Mouse (Mus musculus): ENCODE results near the gene E2f7. TPM values are rescaled to one million over a fixed set of nuclear protein-coding genes. Genes with fewer than 3 reads are reported as not detected.

Gene E2f7
- total RNA-seq, 2 experiments from 2014 or later, result 0.35 to 1.1 TPM

- intact Hi-C loops (cut with DNase I), result no loop called here
- peak; percentile 23 to 50 for DNase-seq (ENCODE audit: low spot score in 2 of 2)
Observed at GRCm38 (mm10) chr10:110769538-110769937, 24.3 kb downstream of the E2f7 start.

- DNase-seq (ENCODE audit: low spot score in 2 of 2), result no peak
- intact Hi-C loops (cut with DNase I), result no loop called here
Observed at GRCm38 (mm10) chr10:110773201-110773600, 28.0 kb downstream of the E2f7 start.

DNA sequence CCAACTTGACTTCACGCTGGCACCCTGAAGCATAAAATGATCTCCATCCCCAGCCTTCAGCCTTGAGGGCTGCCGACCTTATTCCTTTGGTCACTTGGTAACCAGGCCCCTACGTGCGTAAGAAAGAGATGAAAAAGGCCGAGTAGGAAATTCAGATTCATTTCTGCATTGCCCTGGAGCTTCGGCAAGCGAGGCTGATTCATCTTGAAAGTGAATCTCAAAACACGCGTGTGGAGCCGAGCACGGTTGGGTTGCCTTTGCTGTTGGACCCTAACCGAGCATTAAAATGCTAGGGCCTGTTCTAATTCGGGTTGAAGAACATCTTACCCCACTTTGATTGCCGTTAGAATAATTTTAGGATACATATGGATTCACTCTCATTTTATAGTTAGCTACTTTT, 28.6 kb downstream of the E2f7 start:
- intact Hi-C loops (cut with DNase I), result no loop called here
- DNase-seq (ENCODE audit: low spot score in 2 of 2), result no peak

GRCm38 (mm10) chr10:110781772-110782171, 36.5 kb downstream of the E2f7 start:
- intact Hi-C loops (cut with DNase I), result no loop called here
- no peak for DNase-seq (ENCODE audit: low spot score in 2 of 2)

- intact Hi-C loops (cut with DNase I), result no loop called here
- peak in 1 of 2 experiments; percentile 31 for DNase-seq (ENCODE audit: low spot score in 2 of 2)
Observed at GRCm38 (mm10) chr10:110782655-110783054, 37.4 kb downstream of the E2f7 start.

DNA sequence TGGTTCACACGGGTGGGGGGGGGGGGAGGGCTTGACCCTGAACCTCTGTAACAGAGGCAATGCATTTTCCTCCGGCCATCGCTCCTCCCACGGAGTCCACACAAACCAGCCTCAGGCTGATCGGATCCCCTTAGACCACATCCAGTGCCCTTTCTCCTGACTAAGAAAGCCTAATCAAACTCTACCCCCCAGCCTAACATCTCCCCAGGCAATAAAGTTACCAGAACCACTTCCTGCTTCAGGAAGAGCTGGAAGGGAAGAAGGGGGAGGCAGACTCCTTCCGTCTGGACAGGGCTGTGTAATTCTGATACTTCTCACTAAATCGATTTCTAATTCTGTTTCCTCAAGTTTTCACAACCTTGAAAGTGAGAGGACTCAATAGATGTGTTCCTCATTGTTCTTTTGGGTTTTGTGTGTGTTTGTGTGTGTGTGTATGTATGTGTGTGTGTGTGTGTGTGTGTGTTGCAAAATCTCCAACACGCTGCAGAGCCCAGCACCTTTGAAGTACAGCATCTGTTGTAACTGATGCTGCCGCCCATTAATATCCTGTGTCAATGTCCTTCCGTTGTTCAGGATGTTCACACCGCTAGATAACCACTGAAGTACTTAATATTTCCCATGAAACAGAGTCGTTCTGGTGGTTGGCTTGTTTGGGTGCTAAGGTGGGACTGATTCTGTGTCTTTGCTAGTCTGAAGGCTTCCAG, 43.0 kb downstream of the E2f7 start:
- intact Hi-C loops (cut with DNase I), result no loop called here
- DNase-seq (ENCODE audit: low spot score in 2 of 2), result no peak

- no peak for DNase-seq (ENCODE audit: low spot score in 2 of 2)
- intact Hi-C loops (cut with DNase I), result no loop called here
Observed at GRCm38 (mm10) chr10:110789683-110790082, 44.4 kb downstream of the E2f7 start.

- intact Hi-C loops (cut with DNase I), result no loop called here
- no peak for DNase-seq (ENCODE audit: low spot score in 2 of 2)
Observed at GRCm38 (mm10) chr10:110793150-110793787, 48.0 kb downstream of the E2f7 start.

DNA sequence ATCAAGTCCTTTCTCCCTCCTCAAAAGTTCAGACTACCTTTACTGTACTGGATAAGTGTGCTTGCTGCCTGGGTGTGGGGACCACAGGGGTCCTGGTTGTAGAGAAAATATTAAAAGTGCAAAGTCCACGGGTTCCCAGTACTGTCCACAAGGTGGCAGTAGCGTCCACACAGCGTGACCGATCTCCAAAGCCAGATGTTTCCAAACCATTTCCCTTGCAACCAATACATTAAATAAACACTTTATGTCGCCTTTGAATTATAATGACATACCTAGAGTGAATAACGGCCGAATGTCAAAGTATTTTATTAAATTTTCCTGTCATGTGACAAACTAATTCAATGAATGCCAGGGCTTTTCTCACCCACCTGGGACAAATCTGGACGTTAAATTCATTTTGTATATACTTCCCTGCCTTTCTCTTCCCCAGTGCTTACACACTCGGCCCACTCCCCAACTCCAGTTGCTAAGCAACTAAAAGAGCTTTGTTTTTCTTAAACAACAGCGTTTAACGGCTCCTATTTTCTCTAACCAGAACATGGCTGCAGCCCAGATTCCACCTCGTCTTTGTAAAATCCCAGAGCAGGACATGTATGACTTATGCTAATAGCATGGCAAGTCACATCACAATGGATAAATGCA, 49.4 kb downstream of the E2f7 start:
- intact Hi-C loops (cut with DNase I), result loop anchor here (2.0 kb wide), 2 partner anchors 180 to 306 kb away; no protein-coding TSS in a partner anchor
- peak; percentile 39 to 61 for DNase-seq (ENCODE audit: low spot score in 2 of 2)

- intact Hi-C loops (cut with DNase I), result loop anchor here (2.0 kb wide), 2 partner anchors 180 to 306 kb away; no protein-coding TSS in a partner anchor
- DNase-seq (ENCODE audit: low spot score in 2 of 2), result peak in 1 of 2 experiments; percentile 18
Observed at GRCm38 (mm10) chr10:110795206-110795796, 50.1 kb downstream of the E2f7 start.

GRCm38 (mm10) chr10:110801296-110801695, 56.1 kb downstream of the E2f7 start:
- intact Hi-C loops (cut with DNase I), result no loop called here
- no peak for DNase-seq (ENCODE audit: low spot score in 2 of 2)

DNA sequence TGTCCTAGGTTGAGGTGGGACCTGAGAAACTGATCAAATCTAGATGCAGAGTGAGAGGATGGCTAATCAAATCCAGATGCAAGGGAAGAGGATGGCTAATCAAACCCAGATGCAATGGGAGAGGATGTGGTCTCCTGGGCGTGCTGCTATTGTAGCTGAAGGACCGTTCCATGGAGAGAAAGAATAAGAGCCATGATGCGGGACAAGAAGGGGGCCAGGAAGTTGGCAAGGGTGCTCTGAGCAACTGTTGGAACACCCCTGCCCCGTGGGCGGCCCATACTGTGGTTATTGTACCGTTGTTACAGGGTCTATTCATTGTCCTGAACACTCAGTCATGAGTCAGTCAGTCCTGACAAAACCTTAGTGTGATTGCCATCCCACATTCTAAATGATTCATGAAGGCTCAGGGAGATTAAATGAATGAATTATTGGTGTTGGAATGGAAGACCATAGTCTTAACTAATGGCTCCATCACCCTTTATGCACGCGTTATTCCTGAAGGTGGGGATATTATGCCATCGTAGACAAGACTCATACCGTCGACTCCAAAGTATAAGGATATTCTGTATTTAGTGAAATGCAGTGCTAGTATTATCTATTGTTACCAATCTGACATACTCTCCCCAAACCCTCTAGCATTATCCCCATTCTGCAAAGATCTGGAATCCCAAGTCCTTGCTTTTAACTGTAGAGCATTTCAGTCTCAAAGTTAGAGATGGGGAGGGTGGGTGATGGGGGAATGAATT, 59.2 kb downstream of the E2f7 start:
- intact Hi-C loops (cut with DNase I), result no loop called here
- no peak for DNase-seq (ENCODE audit: low spot score in 2 of 2)

GRCm38 (mm10) chr10:110805025-110805740, 59.9 kb downstream of the E2f7 start:
- no peak for DNase-seq (ENCODE audit: low spot score in 2 of 2)
- intact Hi-C loops (cut with DNase I), result no loop called here

- DNase-seq (ENCODE audit: low spot score in 2 of 2), result no peak
- intact Hi-C loops (cut with DNase I), result no loop called here
Observed at GRCm38 (mm10) chr10:110806471-110806870, 61.2 kb downstream of the E2f7 start.

GRCm38 (mm10) chr10:110810528-110810927, 65.3 kb downstream of the E2f7 start:
- DNase-seq (ENCODE audit: low spot score in 2 of 2), result no peak
- intact Hi-C loops (cut with DNase I), result no loop called here

DNA sequence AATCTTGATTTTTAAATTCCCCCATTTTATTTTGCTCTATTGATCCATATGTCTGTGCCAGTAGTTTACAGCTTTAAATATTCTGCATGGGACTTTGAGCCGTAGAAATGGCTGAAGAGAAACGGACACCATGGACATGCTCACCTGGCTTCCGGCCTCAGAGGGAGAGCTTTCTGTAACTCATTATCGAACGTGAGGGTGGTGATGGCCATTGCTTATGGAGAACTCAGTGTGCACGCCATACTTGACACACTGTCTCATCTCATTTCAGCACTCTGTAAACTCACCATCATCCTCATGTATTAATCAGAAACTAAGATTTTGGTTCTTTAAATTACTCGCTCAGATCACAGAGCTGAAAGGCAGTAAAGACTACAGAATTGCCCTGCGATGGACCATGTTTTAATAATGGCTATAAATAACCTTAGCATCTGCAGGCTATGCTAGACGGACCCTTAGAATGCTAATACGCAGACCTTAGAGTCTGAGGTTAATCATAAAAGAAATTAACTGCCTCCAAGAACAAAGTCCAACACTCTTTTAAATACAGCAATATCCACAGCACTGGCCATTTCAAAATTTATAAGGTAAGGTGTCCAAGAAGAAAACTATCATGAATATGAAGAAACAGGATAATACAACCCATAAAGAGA, 66.1 kb downstream of the E2f7 start:
- no peak for DNase-seq (ENCODE audit: low spot score in 2 of 2)
- intact Hi-C loops (cut with DNase I), result no loop called here

- DNase-seq (ENCODE audit: low spot score in 2 of 2), result no peak
- intact Hi-C loops (cut with DNase I), result no loop called here
Observed at GRCm38 (mm10) chr10:110811862-110812225, 66.6 kb downstream of the E2f7 start.

- intact Hi-C loops (cut with DNase I), result no loop called here
- no peak for DNase-seq (ENCODE audit: low spot score in 2 of 2)
Observed at GRCm38 (mm10) chr10:110821139-110821538, 75.9 kb downstream of the E2f7 start.

Data from left cerebral cortex, postnatal 14 days (tissue).